Mouse (Mus musculus): ENCODE measurements around the gene Mlycd.

- TF ChIP-seq CHD2 (IDR thresholded peaks at IDR 0.05; ENCODE audit: low read depth, low read length) = no peak
- TF ChIP-seq MAFK (IDR thresholded peaks at IDR 0.05; ENCODE audit: insufficient read depth, low read depth, low read length) = no peak
- no peak for TF ChIP-seq HCFC1 (IDR thresholded peaks at IDR 0.05; ENCODE audit: borderline replicate concordance, insufficient read depth, low read length)
Observed at GRCm38 (mm10) chr8:119412037-119412734, 17.5 kb downstream of the Mlycd start.
